Mouse (Mus musculus): Measurements from ENCODE around the gene Coq10a.

- TF ChIP-seq CTCF (IDR thresholded peaks at IDR 0.05; ENCODE audit: extremely low read depth, insufficient read depth, insufficient read length, insufficient replicate concordance) (no peak), POLR2A (IDR thresholded peaks at IDR 0.05; ENCODE audit: low read depth, low read length) (no peak)
Measured at GRCm38 (mm10) chr10:128367899-128368401, 847 bp downstream of the Coq10a start.
